Mouse (Mus musculus): ENCODE measurements around the gene Prg4. TPM values are rescaled to one million over a fixed set of nuclear protein-coding genes. Genes with fewer than 3 reads are reported as not detected.

The Prg4 gene
- polyA plus RNA-seq, 1 experiment = 0.66 TPM

GRCm38 (mm10) chr1:150407285-150407684 is 58.7 kb downstream of the Prg4 start:
- DNase-seq (ENCODE audit: low spot score) = no peak

DNA sequence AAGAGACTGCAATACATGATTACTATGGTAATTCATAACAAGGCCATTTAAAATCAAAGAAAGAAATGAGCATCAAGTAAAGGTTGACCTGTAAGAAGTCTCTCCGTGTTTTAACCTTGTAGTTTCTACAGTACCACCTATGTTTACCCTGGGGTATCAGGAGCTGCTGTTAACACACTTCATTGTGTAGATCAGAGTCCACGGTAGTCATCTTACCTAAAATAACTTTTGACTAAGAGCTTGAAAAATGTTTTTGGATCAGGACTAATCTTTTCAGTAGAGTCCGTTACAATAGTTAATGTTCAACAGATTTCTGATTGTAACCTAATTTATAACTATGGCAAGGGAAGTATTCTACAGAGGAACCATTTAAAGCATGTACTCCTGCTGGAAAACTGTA is 61.4 kb downstream of the Prg4 start:
- no peak for DNase-seq (ENCODE audit: low spot score)

GRCm38 (mm10) chr1:150403914-150404313 is 62.1 kb downstream of the Prg4 start:
- no peak for DNase-seq (ENCODE audit: low spot score)

Other genes with a start within 250 kb of the Prg4 start
- gene Pdc, start 146.7 kb downstream of the Prg4 start, polyA plus RNA-seq (2012; rRNA removed) = not detected in 2 replicates
- 71.5 and 90.4 TPM in 2 replicates for gene Tpr, start 73.3 kb downstream of the Prg4 start, polyA plus RNA-seq (2012; rRNA removed)
- 44.3 and 46.5 TPM in 2 replicates for gene Odr4, start 73.1 kb downstream of the Prg4 start, polyA plus RNA-seq (2012; rRNA removed)

All from urinary bladder, adult 2 months (tissue).